Mouse (Mus musculus) kidney, postnatal 25 days (tissue): ENCODE measurements around the gene Cerk.
"Not testable (repeated sequence)": the region's sequence is repeated elsewhere in the genome, so short reads cannot be mapped to it uniquely, and the experiment has no call there.

ENCODE experiments used
- DNase-seq, 2 experiments: peaks; one replicate each; pipeline ENCODE4 v3.0.0; 2021; ENCODE audit warnings: mixed read lengths in 2 of 2

Cerk gene

DNA sequence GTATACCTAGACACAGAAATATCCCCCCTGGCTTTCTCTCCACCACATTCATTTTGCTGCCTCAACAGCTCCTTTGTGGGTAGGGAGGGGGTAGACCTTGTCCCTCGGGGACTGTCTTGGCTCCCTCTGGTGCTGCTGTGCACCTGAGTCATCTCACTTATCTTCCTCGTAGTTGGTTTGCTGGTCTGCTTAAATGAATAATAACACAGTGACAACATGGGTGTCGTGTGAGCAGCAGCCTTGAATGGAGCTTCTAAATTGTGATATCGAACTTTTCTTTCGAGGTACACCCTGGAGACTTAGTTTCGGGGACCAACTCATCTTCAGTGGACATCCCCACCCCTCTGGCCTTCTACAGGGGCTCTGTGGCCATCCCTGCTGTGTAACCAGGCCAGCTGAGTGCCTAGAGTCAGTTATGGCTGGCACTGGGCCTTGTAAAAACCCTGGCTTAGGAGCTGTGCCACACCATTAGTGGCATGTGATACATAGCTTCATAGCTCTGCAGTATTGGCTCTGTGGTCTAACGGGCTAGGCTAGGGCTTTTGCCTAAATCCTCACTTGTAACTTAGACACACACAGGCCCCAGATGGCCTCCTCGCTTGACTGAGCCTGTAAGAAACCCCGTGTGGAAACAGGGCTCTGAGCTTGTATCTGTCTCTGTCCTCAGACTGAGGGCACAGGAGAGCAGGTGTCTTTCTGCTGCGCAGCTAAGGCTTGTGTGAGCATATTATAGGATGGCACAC lies 75.4 kb downstream of the Cerk start:
- no peak for DNase-seq

DNA sequence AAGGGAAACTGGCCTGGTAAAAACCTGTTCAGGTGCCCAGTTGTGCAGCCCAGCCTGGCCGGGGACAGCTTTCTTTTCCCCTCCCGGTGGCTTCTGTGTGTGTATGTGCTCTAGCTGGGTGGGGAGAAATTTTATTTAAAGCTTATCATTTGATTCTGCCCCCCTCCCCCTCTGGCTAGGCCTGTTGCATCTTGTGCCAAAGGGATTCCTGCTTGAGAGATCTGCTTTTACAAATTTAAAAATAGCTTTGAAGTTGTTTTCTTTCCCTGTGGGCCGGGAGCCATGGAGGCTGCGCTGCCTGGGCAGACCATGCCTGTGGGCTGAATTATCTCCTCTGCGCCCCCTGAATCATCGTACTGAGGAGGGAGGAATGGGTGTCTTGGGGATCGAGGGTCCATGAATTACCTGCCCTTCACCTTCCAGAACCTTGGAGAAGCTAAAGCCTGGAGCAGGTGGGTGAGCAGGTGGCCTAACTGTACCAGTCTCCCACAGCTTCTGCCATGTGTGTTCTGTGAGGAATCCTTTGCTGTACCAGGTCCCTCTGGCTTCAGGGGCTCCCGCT lies 76.2 kb downstream of the Cerk start:
- DNase-seq = peak in 1 of 2 experiments; percentile 35

- no peak for DNase-seq
These were observed 76.7 kb downstream of the Cerk start for GRCm38 (mm10) chr15:86109245-86109644.

DNA sequence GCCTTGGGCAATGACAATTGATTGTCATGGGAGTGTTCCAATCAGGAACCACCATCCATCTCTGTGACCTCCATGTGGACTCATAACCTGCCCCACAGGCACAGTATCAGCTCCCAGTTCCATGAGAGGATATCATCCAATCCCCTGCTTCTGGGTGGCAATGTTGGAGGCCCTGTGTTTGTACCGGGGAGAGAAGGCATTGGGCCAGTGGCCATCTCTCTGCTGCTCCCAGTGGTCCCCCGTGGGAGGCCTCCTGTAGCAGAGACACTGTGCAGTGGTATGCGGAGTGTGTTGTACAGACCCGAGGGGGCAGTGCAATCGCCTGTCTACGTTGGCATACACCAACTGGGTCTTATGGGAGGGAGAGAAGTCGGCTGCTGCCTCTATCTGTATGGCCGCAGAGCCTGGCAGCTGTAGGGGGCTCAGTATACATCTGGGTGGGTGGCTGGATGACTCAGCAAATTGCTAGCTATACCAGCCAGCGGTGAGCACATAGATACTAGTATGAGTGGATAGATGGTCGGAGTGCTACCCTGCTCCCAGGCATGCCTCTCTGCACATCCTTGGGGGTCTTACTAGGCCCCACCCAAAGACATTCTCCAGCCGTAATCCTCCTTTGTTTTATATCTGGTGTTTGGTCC lies 78.0 kb downstream of the Cerk start:
- no peak for DNase-seq

GRCm38 (mm10) chr15:86105751-86106150 lies 80.2 kb downstream of the Cerk start:
- DNase-seq = peak; percentile 38 to 74

- no peak for DNase-seq
These were observed 80.6 kb downstream of the Cerk start for GRCm38 (mm10) chr15:86105345-86105697.

GRCm38 (mm10) chr15:86104401-86105344 lies 81.3 kb downstream of the Cerk start:
- no peak for DNase-seq

DNA sequence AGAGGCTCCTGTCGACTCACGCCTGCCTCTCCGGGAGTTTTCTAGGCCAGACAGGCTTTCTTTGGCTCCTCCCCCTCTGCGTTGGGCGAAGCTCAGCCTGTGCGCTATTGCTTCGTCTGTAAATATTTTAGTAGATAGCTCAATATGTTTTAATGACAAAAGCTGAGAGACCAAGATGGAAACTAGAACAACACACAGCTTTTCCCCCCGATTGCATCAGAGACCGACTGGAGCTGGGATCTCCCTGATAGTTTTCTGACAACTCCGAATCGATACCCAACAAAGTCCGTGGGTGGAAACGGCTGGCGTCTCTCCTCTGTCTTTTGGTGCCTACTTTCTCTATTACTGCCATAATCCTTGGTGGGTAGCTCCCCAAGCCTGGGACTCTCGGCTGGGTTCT lies 83.6 kb downstream of the Cerk start:
- DNase-seq = no peak

- DNase-seq = no peak
These were observed 84.4 kb downstream of the Cerk start for GRCm38 (mm10) chr15:86101585-86101984.

DNA sequence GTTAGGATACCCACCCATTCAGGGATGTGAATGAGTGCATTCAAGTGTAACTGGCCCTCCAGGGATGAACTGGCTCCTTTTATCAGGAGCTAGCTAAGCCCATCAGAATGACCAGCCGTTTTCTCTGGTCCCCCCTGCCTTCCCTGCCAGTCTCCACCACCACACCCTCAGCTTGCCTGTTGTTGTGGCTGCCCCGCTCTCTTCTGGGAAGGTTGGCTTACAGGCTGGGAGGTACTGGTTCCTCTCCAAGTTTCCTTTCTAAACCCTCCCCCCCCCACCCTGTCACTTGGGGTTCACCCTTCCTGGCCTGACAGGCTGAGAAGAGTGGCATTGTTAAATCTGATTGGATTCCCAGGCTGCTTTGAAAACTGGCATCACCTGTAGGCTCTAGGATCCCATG lies 88.1 kb downstream of the Cerk start:
- DNase-seq = no peak

DNA sequence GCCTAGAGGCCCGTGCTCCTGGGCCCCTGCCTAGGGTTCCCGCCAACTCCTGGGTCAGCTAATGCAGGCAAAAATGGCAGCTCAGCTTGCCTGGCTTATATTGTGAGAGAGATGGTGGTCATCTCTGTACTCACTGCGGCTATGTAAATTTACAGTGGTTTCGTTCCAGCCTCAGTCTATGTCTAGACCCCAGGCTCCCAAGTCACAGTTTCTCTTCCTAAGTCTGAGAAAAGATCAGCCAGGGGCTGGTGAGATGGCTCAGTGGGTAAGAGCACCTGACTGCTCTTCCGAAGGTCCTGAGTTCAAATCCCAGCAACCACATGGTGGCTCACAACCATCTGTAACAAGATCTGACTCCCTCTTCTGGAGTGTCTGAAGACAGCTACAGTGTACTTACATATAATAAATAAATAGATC lies 89.3 kb downstream of the Cerk start:
- DNase-seq = not testable (repeated sequence)

GRCm38 (mm10) chr15:86095722-86096603 lies 90.0 kb downstream of the Cerk start:
- DNase-seq = no peak

GRCm38 (mm10) chr15:86094324-86095121 lies 91.4 kb downstream of the Cerk start:
- no peak for DNase-seq

GRCm38 (mm10) chr15:86093236-86093635 lies 92.7 kb downstream of the Cerk start:
- no peak for DNase-seq

GRCm38 (mm10) chr15:86091998-86092670 lies 93.8 kb downstream of the Cerk start:
- peak; percentile 96 for DNase-seq

DNA sequence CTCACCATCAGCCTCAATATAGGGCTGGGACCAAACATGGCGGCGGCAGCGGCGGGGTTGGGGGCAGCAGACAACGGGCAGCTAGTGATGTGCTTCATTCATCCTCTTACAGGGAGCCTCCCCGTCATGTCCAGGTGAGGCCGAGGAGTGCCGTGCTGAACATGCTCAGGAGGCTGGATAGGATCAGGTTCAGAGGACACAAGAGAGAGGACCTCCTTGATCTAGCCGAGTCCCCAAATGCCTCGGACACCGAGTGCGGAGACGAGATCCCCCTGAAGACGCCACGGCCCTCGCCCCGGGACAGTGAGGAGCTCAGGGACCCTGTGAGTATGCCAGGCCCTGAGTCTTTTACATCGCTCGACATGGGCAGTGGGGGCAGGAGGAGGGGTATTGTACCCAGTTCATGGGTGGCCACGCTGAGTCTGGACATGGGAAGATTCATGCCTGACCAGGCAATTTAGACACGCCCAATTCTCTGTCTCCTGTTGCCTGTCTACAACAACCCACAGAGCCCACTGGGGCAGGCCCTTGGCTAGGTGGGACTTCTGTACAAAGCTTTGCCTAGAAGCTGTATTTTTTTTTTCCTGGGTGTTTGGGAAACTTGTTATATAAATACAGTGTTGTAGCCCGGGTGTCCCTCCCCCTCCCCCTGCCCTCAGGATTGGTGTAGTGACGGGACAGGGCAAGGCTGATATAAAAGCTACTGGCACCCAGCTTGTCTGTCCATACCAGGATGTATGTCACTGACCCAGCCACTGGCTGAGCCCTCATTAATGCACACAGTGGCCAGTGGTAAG lies 94.5 kb downstream of the Cerk start:
- peak in 1 of 2 experiments; percentile 64 for DNase-seq

- no peak for DNase-seq
These were observed 95.4 kb downstream of the Cerk start for GRCm38 (mm10) chr15:86090578-86090977.

DNA sequence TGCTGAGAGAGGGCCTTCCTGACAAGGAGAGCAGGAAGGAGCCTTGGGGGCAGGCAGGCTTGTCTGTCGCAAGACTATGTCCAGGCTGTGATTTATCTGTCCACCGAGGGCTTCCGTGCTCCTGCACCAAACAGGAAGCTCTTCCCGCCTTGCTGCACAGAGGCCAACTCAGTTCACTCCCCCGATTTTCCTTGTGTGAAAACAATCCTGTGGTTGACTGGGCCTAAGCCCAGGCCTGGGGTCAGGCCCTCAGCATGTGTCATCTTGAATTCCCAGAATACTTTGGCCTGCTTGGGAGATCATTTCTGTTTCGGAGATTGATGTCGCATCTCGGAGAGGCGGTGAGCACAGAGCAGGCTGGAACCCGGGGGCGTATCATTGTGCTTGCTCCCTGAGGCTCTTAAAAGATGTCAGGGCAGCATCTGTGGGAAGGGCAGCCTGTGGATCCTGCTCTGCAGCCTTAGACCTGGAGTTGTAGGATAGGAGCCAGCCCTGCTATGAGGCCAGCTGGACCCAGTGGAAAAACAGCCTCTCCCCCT lies 95.9 kb downstream of the Cerk start:
- peak; percentile 83 to 93 for DNase-seq
